Mouse (Mus musculus): Measurements from ENCODE around the gene Mamdc4.

GRCm38 (mm10) chr2:25591863-25592262, 17.2 kb upstream of the Mamdc4 start:
- TF ChIP-seq CTCF (IDR thresholded peaks at IDR 0.05; ENCODE audit: control insufficient read depth, insufficient read depth, low read length) (peak; percentile 53), POLR2A (IDR thresholded peaks at IDR 0.05; ENCODE audit: borderline replicate concordance, control insufficient read depth, low read depth, low read length) (no peak)
